Mouse (Mus musculus): Measurements from ENCODE around the gene Clec1b. TPM values are rescaled to one million over a fixed set of nuclear protein-coding genes. Genes with fewer than 3 reads are reported as not detected.

Gene Clec1b
- polyA plus RNA-seq, 1 experiment: 0.16 TPM

DNA sequence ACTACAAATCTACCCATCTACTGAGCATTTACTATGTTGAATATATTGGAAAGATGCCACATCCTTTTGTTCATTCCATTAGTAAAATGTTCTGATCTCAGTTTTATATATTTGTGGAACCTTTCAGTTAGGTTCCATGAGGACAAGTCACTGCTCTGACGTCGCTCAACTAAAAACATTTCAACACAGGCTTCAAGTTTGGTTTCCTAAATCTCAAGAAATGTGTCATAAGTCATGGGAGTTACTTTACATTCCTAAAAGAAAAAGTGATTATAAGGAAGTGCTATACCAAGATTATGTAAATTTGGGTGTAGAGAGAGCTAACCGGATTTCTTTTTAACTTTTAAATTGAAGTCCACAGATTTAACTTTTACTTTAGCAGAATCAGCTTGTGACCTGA lies 38.9 kb downstream of the Clec1b start:
- WGBS: 94% methylated on average over 3 of the region's 3 CpGs
- no peak for TF ChIP-seq POLR2A (IDR thresholded peaks at IDR 0.05; ENCODE audit: borderline replicate concordance, insufficient read depth, low read length)
- Histone ChIP-seq H3K4me1 (ENCODE audit: control insufficient read depth, insufficient read depth, low read length) (no peaks in the 10 kb centered on the region), H3K4me3 (replicated peaks; ENCODE audit: insufficient read depth, low read depth, low read length) (no peak overlapping the region), H3K27me3 (ENCODE audit: control insufficient read depth, insufficient read depth, low read length) (no peaks in the 10 kb centered on the region), H3K27ac (ENCODE audit: insufficient read depth, low read length) (no peak overlapping the region)
- no peak for DNase-seq

DNA sequence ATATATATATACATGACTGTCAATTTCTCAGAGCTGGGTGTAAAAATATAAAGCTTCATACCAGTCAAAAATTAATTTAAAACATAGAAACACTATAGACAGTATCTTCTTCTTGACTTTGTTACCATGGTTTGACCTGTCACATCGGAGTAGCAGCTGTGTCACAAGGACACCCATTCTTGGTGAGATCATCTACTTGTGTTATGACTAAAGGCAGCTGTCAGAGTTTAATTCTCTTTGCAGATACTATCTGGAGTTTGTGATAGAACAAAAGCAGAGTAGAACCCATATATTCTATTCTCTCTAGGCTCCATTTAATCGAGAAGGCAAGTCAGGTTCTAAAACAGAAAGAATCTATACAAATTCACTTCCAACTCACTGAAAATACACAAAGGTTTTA lies 40.9 kb downstream of the Clec1b start:
- H3K4me3 ChIP-seq (replicated peaks; ENCODE audit: insufficient read depth, low read depth, low read length): no peak overlapping the region
- H3K4me1 ChIP-seq (ENCODE audit: control insufficient read depth, insufficient read depth, low read length): no peaks in the 10 kb centered on the region
- H3K27ac ChIP-seq (ENCODE audit: insufficient read depth, low read length): no peak overlapping the region
- no peaks in the 10 kb centered on the region for H3K27me3 ChIP-seq (ENCODE audit: control insufficient read depth, insufficient read depth, low read length)
- TF ChIP-seq CTCF (IDR thresholded peaks at IDR 0.05; ENCODE audit: borderline replicate concordance, insufficient read depth, low read depth, low read length): no peak
- no peak for TF ChIP-seq POLR2A (IDR thresholded peaks at IDR 0.05; ENCODE audit: borderline replicate concordance, insufficient read depth, low read length)
- WGBS: 93% methylated on average over 2 of the region's 2 CpGs
- DNase-seq: no peak

DNA sequence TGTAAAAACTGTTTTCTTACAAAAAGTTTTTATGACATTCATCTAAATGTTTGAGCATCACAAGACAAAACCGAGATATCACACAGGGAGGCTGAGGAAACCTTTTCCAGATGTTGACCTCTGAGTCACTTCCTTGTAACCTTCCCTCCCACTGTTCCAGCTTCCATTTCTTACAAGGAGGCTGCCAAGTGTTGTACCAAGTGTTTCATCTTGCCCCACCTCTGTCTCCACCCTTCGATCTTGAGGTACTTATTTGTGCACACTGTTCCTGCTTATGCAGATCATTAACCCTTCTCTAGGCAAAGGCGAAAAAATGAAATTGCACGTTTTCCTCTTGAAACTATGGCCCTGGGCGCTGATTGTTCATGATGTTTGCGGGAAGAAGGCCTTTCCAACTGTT lies 52.6 kb downstream of the Clec1b start:
- Histone ChIP-seq H3K27me3 (ENCODE audit: control insufficient read depth, insufficient read depth, low read length) (no peaks in the 10 kb centered on the region), H3K4me1 (ENCODE audit: control insufficient read depth, insufficient read depth, low read length) (no peaks in the 10 kb centered on the region; the same call in 1 of the 2 replicates), H3K4me3 (replicated peaks; ENCODE audit: insufficient read depth, low read depth, low read length) (no peak overlapping the region), H3K27ac (ENCODE audit: insufficient read depth, low read length) (no peak overlapping the region)
- no peak for TF ChIP-seq CTCF (IDR thresholded peaks at IDR 0.05; ENCODE audit: borderline replicate concordance, insufficient read depth, low read depth, low read length)
- TF ChIP-seq POLR2A (IDR thresholded peaks at IDR 0.05; ENCODE audit: borderline replicate concordance, insufficient read depth, low read length): no peak
- no peak for DNase-seq
- WGBS: 84% methylated on average over 6 of the region's 6 CpGs

DNA sequence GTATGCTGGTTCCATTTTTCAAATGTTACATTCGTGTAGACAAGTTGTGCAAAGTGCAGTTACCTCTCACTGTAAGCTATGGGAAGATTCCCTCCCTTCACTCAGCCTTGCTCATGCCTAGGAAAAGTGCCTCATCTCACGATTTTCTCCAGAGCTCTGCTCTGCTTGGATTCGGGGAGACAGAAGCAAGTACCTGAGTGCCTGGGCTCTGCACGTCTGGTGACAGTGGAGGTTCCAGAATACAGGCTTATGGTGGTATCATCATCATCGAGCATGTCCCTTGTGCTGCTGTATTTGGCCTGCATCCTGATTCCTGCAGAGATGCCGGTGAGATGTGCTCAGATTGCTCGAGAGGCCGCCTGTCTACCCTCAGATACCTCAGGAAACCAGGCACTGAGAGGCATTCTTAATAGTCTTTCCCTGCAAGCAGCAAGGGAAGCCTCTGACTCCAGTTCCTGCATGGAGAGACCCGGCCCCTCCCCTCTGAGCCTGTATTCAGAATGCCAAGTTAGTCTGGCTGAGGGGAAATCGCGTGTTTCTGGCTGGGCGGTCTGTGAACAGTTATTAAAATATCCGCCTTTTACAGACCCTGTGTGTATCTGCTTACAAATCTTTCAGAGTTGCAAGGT lies 54.4 kb downstream of the Clec1b start, which contains the start of gene Clec1a:
TSS of gene Clec1a (minus strand) at position 590 of the 629 bp plus-strand sequence.
- Histone ChIP-seq H3K4me1 (ENCODE audit: control insufficient read depth, insufficient read depth, low read length) (no peaks in the 10 kb centered on the region; the same call in 1 of the 2 replicates), H3K27ac (ENCODE audit: insufficient read depth, low read length) (no peak within 1 kb of the TSS), H3K27me3 (ENCODE audit: control insufficient read depth, insufficient read depth, low read length) (no peaks in the 10 kb centered on the region), H3K4me3 (replicated peaks; ENCODE audit: insufficient read depth, low read depth, low read length) (no peak within 1 kb of the TSS)
- 16% methylated on average over 13 of the region's 13 CpGs for WGBS
- TF ChIP-seq CTCF (IDR thresholded peaks at IDR 0.05; ENCODE audit: borderline replicate concordance, insufficient read depth, low read depth, low read length): no peak
- no peak for TF ChIP-seq POLR2A (IDR thresholded peaks at IDR 0.05; ENCODE audit: borderline replicate concordance, insufficient read depth, low read length)
- DNase-seq: peak; percentile 9 to 10

Other genes with a start within 250 kb of the Clec1b start
- 12.2 and 14.9 TPM in 2 replicates for gene Clec2d, start 216.7 kb upstream of the Clec1b start, polyA plus RNA-seq (2012; rRNA removed)
- gene Cd69, start 121.9 kb upstream of the Clec1b start, polyA plus RNA-seq (2012; rRNA removed): 0.07 and 0.14 TPM in 2 replicates
- gene 4922502D21Rik, start 65.5 kb upstream of the Clec1b start, polyA plus RNA-seq (2012; rRNA removed): not detected in 2 replicates
- gene Clec12a, start 54.6 kb upstream of the Clec1b start, polyA plus RNA-seq (2012; rRNA removed): 0.13 and 0.14 TPM in 2 replicates
- 0.17 and 0.33 TPM in 2 replicates for gene Clec12b, start 11.4 kb upstream of the Clec1b start, polyA plus RNA-seq (2012; rRNA removed)
- gene Clec9a, start 11.6 kb downstream of the Clec1b start, polyA plus RNA-seq (2012; rRNA removed): 0.06 TPM in 1 of 2 replicates, not detected in the other
- 0.44 and 0.49 TPM in 2 replicates for gene Clec1a, start 54.7 kb downstream of the Clec1b start, polyA plus RNA-seq (2012; rRNA removed)
- not detected in 2 replicates for gene Olr1, start 109.9 kb downstream of the Clec1b start, polyA plus RNA-seq (2012; rRNA removed)
- not detected in 2 replicates for gene Tmem52b, start 115.3 kb downstream of the Clec1b start, polyA plus RNA-seq (2012; rRNA removed)
- gene Gabarapl1, start 135.9 kb downstream of the Clec1b start, polyA plus RNA-seq (2012; rRNA removed): 380 and 434 TPM in 2 replicates
- 0.06 TPM in 1 of 2 replicates, not detected in the other for gene Klre1, start 180.6 kb downstream of the Clec1b start, polyA plus RNA-seq (2012; rRNA removed)
- gene Klrd1, start 194.5 kb downstream of the Clec1b start, polyA plus RNA-seq (2012; rRNA removed): 0.13 TPM in 1 of 2 replicates, not detected in the other
- 0.13 TPM in 1 of 2 replicates, not detected in the other for gene Klrk1, start 226.6 kb downstream of the Clec1b start, polyA plus RNA-seq (2012; rRNA removed)
- gene Klrc3, start 246.0 kb downstream of the Clec1b start, polyA plus RNA-seq (2012; rRNA removed): not detected in 2 replicates